Mouse (Mus musculus) testis, postnatal 10 days (tissue): ENCODE measurements around the gene Eif3k.
A peak's percentile ranks its signal among the peaks of the same experiment; 100 is the strongest.

Experiments used
- DNase-seq: peaks from one replicate; pipeline ENCODE4 v3.0.0; 2021; ENCODE audit warnings: low spot score

Eif3k gene

GRCm38 (mm10) chr7:28939418-28940183, 42.1 kb downstream of the Eif3k start:
- DNase-seq = no peak

DNA sequence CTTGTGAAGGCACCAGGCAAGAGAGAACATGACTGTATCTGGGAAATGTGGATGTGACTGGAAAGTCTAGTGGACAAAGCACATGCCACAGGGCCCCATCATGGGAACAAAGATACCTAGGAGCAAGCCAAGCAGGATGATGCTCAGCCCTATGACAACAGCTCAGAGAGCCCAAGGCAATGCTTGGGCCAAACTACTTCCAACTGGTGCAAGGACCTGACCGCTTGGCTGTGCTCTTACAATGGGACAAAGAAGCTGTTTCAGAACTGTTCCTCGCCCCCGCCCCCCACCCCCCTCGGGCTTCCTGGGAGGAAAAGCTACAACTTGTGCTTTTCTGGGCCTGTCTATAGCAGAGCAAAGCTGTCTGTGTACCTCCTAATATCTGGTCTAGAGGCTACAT, 43.0 kb downstream of the Eif3k start:
- DNase-seq = no peak

GRCm38 (mm10) chr7:28936787-28937186, 44.9 kb downstream of the Eif3k start:
- no peak for DNase-seq

- DNase-seq = no peak
Observed at GRCm38 (mm10) chr7:28933825-28934224, 47.8 kb downstream of the Eif3k start.

- peak; percentile 71 for DNase-seq
Observed at GRCm38 (mm10) chr7:28932421-28933041, 49.1 kb downstream of the Eif3k start.

GRCm38 (mm10) chr7:28931695-28932039, 50.0 kb downstream of the Eif3k start:
- no peak for DNase-seq

- no peak for DNase-seq
Observed at GRCm38 (mm10) chr7:28931032-28931694, 50.5 kb downstream of the Eif3k start.

DNA sequence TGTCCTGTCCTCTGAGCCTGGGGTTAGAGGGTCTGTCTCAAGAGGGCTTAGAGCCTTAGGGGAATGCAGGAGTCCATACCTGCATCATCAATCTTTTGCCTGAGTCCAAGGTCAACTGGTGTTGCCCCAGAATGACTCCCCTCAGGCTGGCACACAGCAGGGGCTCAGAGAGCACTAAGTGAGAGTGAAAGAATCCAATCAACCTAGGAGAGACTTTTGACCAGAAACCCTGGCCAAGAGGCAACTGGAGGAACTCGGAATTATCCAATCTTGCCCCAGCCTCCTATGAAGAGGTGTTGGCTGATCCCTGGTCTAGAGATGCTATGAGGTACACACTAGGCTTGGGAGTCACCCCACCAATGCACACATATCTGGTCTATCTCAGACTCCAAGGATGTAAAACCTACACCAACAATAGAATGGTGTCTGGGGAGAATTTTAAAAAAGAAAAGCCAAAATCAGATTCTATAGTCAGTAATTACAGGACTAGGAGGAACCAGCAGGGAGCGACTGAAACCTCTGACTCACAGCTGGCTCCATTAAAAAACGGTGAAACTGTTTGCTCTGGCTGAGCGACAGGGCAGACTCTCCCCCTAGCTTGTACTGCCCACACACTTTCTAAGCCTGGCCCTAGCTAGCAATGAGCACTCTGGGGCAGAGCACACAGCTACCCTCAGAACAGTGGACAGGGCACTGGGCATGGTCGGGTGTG, 51.2 kb downstream of the Eif3k start:
- DNase-seq = no peak

DNA sequence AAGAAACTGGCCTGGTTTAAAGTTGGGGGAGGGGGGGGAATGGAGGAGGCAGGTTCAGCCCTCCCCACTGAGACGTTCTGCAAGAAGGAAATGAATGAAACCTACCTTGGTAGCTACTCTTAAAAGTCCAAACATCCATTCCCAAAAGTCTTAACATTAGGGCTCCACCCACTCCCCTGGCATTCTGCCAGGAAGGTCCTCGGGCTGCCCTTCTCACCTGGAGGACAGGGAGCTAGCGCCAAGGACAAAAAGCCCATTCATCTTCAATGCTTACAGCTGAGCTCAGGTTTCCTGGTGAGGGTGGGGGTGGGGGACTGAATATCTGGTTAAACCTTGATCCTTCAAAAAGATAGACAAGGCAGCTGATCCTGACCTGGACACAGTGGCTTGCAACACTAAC, 52.3 kb downstream of the Eif3k start:
- DNase-seq = no peak

GRCm38 (mm10) chr7:28926172-28926571, 55.5 kb downstream of the Eif3k start:
- no peak for DNase-seq

DNA sequence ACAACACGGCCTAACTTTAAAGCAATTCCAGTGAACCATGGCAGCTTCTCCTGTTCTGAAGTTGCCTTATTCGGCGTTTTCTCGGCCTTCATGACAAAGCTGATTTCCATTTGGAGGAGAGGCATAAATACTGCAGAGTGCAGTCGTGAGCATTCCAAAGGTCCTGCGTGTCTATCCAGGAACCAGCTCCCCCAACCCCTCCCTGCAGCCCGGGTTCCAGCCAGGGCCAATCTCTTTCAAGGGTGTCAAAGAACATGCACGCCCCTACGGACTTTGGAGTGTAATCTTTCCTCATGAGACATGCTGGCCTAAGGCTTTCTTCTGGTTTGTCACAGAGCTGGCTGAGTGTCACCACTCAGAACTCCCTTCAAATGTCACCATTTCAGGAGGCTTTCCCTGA, 56.3 kb downstream of the Eif3k start:
- DNase-seq = peak; percentile 67

GRCm38 (mm10) chr7:28924802-28925201, 56.9 kb downstream of the Eif3k start:
- no peak for DNase-seq

DNA sequence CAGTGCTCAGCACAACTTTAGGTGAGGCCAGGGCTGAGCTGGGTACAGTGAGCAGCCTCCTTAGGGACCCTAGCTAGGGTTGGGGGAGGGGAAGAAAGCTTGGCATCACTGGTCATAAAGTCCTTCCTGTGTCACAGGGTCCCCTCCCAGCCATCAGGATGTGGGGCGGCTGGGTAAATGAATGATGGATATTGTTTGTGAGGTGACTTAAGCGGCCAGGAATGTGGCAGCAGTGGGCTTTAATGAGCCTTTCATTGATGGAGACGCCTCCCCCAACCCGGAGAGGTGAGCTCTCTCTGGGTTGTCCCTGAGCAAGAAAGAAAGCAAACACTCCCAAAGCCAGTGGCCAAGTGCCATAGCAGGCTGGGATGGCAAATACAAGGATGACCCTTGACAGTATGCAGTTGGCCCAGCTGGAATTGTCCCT, 57.8 kb downstream of the Eif3k start:
- DNase-seq = no peak

- DNase-seq = no peak
Observed at GRCm38 (mm10) chr7:28922606-28923005, 59.1 kb downstream of the Eif3k start.

DNA sequence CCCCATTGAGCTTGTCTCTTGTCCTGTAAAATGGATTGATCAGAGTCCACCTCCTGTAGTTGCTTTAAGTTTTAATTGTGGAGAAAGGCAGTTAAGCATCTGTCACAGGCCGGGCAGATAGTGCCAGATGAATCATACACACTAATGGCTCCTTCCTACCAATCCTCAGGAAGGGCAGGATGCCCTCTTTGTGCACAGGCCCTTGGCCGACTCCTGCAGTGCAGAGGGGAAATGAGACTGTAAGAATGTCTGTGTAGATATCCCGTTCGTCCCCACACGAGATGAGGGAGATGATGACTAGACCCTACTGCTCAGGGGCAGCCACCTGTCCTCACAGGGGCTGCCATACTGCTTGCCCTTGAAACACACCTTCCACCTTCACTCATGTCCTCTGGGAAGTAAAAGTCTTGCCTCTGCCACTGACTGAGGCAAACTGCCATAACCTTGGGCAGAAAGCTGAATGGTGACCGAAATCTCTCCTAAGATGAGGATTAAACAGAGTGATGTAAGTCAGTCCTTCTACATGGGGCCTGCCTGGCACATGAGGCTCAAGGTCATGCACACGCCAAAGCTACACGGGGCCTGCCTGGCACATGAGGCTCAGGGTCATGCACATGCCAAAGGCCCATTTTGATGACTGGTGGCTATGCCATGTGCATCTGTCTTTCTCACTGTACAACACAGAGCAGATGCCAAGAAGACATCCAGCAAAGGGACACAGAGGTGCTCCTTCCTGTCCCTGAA, 59.8 kb downstream of the Eif3k start:
- no peak for DNase-seq
